In genomic region chr7:99383246-99383645, GRCm38 (mm10) we compare ENCODE assay signal across 7 mouse cellular contexts. TPM values are rescaled to one million over a fixed set of nuclear protein-coding genes. Genes with fewer than 3 reads are reported as not detected.
DNase-seq lines count a peak whose midpoint lies in the region; ATAC-seq and TF ChIP-seq lines count a peak whose summit lies in the region.

No protein-coding gene starts in this region.

- no peak for DNase-seq in CH12.LX (ENCODE audit: extremely low read depth)
- DNase-seq in adrenal gland, postnatal 25 days: peak; percentile 14
- peak; percentile 67 for DNase-seq in lung, postnatal 0 days (ENCODE audit: low spot score)
- DNase-seq in spleen, postnatal 10 days (ENCODE audit: low spot score in 2 of 2): no peak
- no peak for DNase-seq in ovary, postnatal 14 days (ENCODE audit: low spot score)
- no peak for DNase-seq in retina, postnatal 1 day

- H3K27ac ChIP-seq in CH12.LX (ENCODE audit: insufficient read depth, low read depth): no peak overlapping the region
- peak overlapping the region; percentile 35; the same call in 1 of the 2 replicates for H3K27ac ChIP-seq in hindbrain, embryonic 12.5 days
- H3K27ac ChIP-seq in lung, postnatal 0 days (ENCODE audit: low read length): peak overlapping the region; percentile 71

- dilution Hi-C loops in CH12.LX (cut with MboI; ENCODE audit: extremely low pct_ligation_motif_present, extremely low pct_unique_long_range_greater_than_20kb, low sequenced_read_pairs): no loop called here

- no peak for ATAC-seq in hindbrain, embryonic 12.5 days (ENCODE audit: low FRiP score)
- no peak for ATAC-seq in lung, postnatal 0 days

- no peak for TF ChIP-seq RAD21 in CH12.LX (IDR thresholded peaks at IDR 0.05; ENCODE audit: low read depth, low read length)

- H3K27me3 ChIP-seq in CH12.LX (replicated peaks): peaks cover 1% of the 10 kb centered on the region
- no peaks in the 10 kb centered on the region for H3K27me3 ChIP-seq in hindbrain, embryonic 12.5 days
- H3K27me3 ChIP-seq in lung, postnatal 0 days (replicated peaks; ENCODE audit: insufficient read depth, low read length): no peaks in the 10 kb centered on the region

- in situ Hi-C loops in CH12.LX (cut with MboI; ENCODE audit: low pct_ligation_motif_present, low pct_unique_long_range_greater_than_20kb, low sequenced_read_pairs): no loop called here

- H3K4me1 ChIP-seq in CH12.LX (ENCODE audit: control insufficient read depth in 1 of 2, insufficient read depth in 2 of 2): peaks cover 18 to 46% of the 10 kb centered on the region in 2 experiments
- peaks cover 72% of the 10 kb centered on the region for H3K4me1 ChIP-seq in hindbrain, embryonic 12.5 days
- peaks cover 32% of the 10 kb centered on the region for H3K4me1 ChIP-seq in lung, postnatal 0 days (ENCODE audit: insufficient read depth, low read depth, low read length)

- no peak for TF ChIP-seq EP300 in CH12.LX (IDR thresholded peaks at IDR 0.05; ENCODE audit: low read length)
- no peak for TF ChIP-seq EP300 in lung, postnatal 0 days (IDR thresholded peaks at IDR 0.05)

- H3K9ac ChIP-seq in CH12.LX (ENCODE audit: insufficient read depth, low read depth): no peak overlapping the region; the same call in 1 of the 2 replicates
- peak overlapping the region; percentile 82 for H3K9ac ChIP-seq in hindbrain, embryonic 12.5 days
- peak overlapping the region; percentile 16; the same call in 1 of the 2 replicates for H3K9ac ChIP-seq in lung, postnatal 0 days (replicated peaks; ENCODE audit: low read depth)

- H3K4me2 ChIP-seq in CH12.LX (ENCODE audit: insufficient read depth, low read depth, poor library complexity, severe bottlenecking): peak overlapping the region; percentile 58
- H3K4me2 ChIP-seq in hindbrain, embryonic 12.5 days (replicated peaks): peak overlapping the region; percentile 89
- peak overlapping the region; percentile 90 for H3K4me2 ChIP-seq in lung, postnatal 0 days (replicated peaks; ENCODE audit: low read depth, low read length)

- H3K9me3 ChIP-seq in CH12.LX (replicated peaks; ENCODE audit: low read length): no peaks in the 10 kb centered on the region
- no peaks in the 10 kb centered on the region for H3K9me3 ChIP-seq in hindbrain, embryonic 12.5 days (replicated peaks)
- H3K9me3 ChIP-seq in lung, postnatal 0 days (ENCODE audit: low read length): no peaks in the 10 kb centered on the region

- peaks cover 5 to 32% of the 10 kb centered on the region in 2 experiments for H3K36me3 ChIP-seq in CH12.LX (replicated peaks in 1 of 2; ENCODE audit: control insufficient read depth in 1 of 2, insufficient read depth in 1 of 2, low read length in 1 of 2)
- peaks cover 10% of the 10 kb centered on the region for H3K36me3 ChIP-seq in hindbrain, embryonic 12.5 days
- no peaks in the 10 kb centered on the region for H3K36me3 ChIP-seq in lung, postnatal 0 days (ENCODE audit: insufficient read depth, low read length)

- TF ChIP-seq POLR2A in CH12.LX (IDR thresholded peaks at IDR 0.05; ENCODE audit: low read depth, low read length): no peak

- H3K4me3 ChIP-seq in CH12.LX (replicated peaks in 1 of 3; ENCODE audit: low read depth in 2 of 3, low read length in 2 of 3, poor library complexity in 1 of 3): peak overlapping the region in 2 of 3 experiments; percentile 7 to 14
- peak overlapping the region; percentile 71 for H3K4me3 ChIP-seq in hindbrain, embryonic 12.5 days
- H3K4me3 ChIP-seq in lung, postnatal 0 days (ENCODE audit: low read depth, low read length): peak overlapping the region; percentile 66

- no peaks in the 10 kb centered on the region for H3K79me2 ChIP-seq in CH12.LX (replicated peaks; ENCODE audit: control insufficient read depth, extremely low read depth, insufficient read depth, poor library complexity, severe bottlenecking)

- 42% methylated on average over 5 of the region's 5 CpGs for WGBS in hindbrain, embryonic 12.5 days
- 35% methylated on average over 5 of the region's 5 CpGs for WGBS in lung, postnatal 0 days

- TF ChIP-seq CTCF in CH12.LX (conservative IDR thresholded peaks at IDR 0.05 in 1 of 2, IDR thresholded peaks at IDR 0.05 in 1 of 2; ENCODE audit: low read depth in 2 of 2, low read length in 2 of 2): no peak
- TF ChIP-seq CTCF in lung, postnatal 0 days (IDR thresholded peaks at IDR 0.05): no peak

TF ChIP-seq in CH12.LX, 34 proteins besides CTCF, POLR2A, EP300 and RAD21:
- no peak for TF ChIP-seq ELF1 (IDR thresholded peaks at IDR 0.05; ENCODE audit: low read depth, low read length)
- no peak for TF ChIP-seq NRF1 (IDR thresholded peaks at IDR 0.05; ENCODE audit: low read depth, low read length)
- no peak for TF ChIP-seq RCOR1 (conservative IDR thresholded peaks at IDR 0.05; ENCODE audit: low read depth, low read length)
- no peak for TF ChIP-seq CHD1 (IDR thresholded peaks at IDR 0.05; ENCODE audit: low read depth, low read length)
- no peak for TF ChIP-seq MAZ (IDR thresholded peaks at IDR 0.05; ENCODE audit: low read depth, low read length)
- TF ChIP-seq POLR2AphosphoS2 (IDR thresholded peaks at IDR 0.05; ENCODE audit: low read depth, low read length): no peak
- no peak for TF ChIP-seq USF2 (conservative IDR thresholded peaks at IDR 0.05; ENCODE audit: low read depth, low read length)
- no peak for TF ChIP-seq UBTF (IDR thresholded peaks at IDR 0.05; ENCODE audit: low read depth, low read length)

RNA-seq across cellular contexts. Expression of gene Gdpd5, which starts 2.0 kb away (rescaled TPM):
- total RNA-seq in CH12.LX (2012; rRNA removed): 7.5 and 9.1 TPM in 2 replicates
- total RNA-seq in CH12.LX (2014; rRNA removed): 2.4 and 2.8 TPM in 2 replicates
- polyA plus RNA-seq in CH12.LX (2012; ENCODE audit: insufficient read length, low read depth): 7.0 and 9.0 TPM in 2 replicates
- 4.9 and 9.9 TPM in 2 replicates for total RNA-seq in adrenal gland, postnatal 25 days (2021)
- 43.8 and 44.5 TPM in 2 replicates for polyA plus RNA-seq in hindbrain, embryonic 12.5 days (2016; fragmentation: Nextera tagmentation; extraction: Ambion mirVana)
- 18.7 and 18.8 TPM in 2 replicates for polyA plus RNA-seq in lung, postnatal 0 days (2015; fragmentation: Nextera tagmentation; extraction: Ambion mirVana)

RNA-seq across cellular contexts. Expression of gene Serpinh1, which starts 30.2 kb away (rescaled TPM):
- total RNA-seq in CH12.LX (2012; rRNA removed) (not detected in 2 replicates), CH12.LX (2014; rRNA removed) (not detected in 2 replicates)
- polyA plus RNA-seq in CH12.LX (2012; ENCODE audit: insufficient read length, low read depth): not detected in 2 replicates
- 318 and 396 TPM in 2 replicates for total RNA-seq in adrenal gland, postnatal 25 days (2021)
- polyA plus RNA-seq in hindbrain, embryonic 12.5 days (2016; fragmentation: Nextera tagmentation; extraction: Ambion mirVana): 838 and 891 TPM in 2 replicates
- polyA plus RNA-seq in lung, postnatal 0 days (2015; fragmentation: Nextera tagmentation; extraction: Ambion mirVana): 579 and 666 TPM in 2 replicates

Comparison
In these comparisons a context has a peak if more than half of its experiments do, and no peak if none do; other contexts are left out.
1. DNase-seq: peak in adrenal gland, postnatal 25 days (single experiment) and lung, postnatal 0 days (single experiment); none in CH12.LX (single experiment), spleen, postnatal 10 days (0 of 2), ovary, postnatal 14 days (single experiment) and retina, postnatal 1 day (single experiment).
2. H3K4me3 ChIP-seq: peak in every context shown above with its lines; median percentile 71 in hindbrain, embryonic 12.5 days; 66 in lung, postnatal 0 days; 10 in CH12.LX.
3. RNA of gene Serpinh1, which starts 30.2 kb away (polyA plus RNA-seq): 838 to 891 TPM in hindbrain, embryonic 12.5 days and 579 to 666 TPM in lung, postnatal 0 days; not detected in CH12.LX; every median in the first group is over 100 times any median in the second.
4. Peak in every context shown above with its lines, with median percentiles within 50 percentile points of each other: H3K4me2 ChIP-seq.